Mouse (Mus musculus) heart, embryonic 14.5 days (tissue): ENCODE measurements around the gene Ric1. TPM values are rescaled to one million over a fixed set of nuclear protein-coding genes. Genes with fewer than 3 reads are reported as not detected.

Experiments
- ATAC-seq: fragments of 200-750 bp; cut with Nextera tagmentation; 2 replicates; pipeline ENCODE4 v1.8.0; 2017; ENCODE audit warnings: low read depth, moderate TSS enrichment; ENCODE audit not compliant: insufficient number of reproducible peaks, insufficient read depth, low FRiP score
- H3K27ac ChIP-seq, 2 experiments: fragments of 200-500 bp in 1 of 2; fragments of 300-500 bp in 1 of 2; sonication (generic) in 1 of 2; replicated peaks in 1 of 2; 2 replicates each; pipeline ENCODE4 v1.5.1; 2012 to 2014; ENCODE audit warnings: low read depth in 2 of 2, low read length in 2 of 2, control low read depth in 1 of 2, mild to moderate bottlenecking in 1 of 2, mixed read lengths in 1 of 2; ENCODE audit not compliant: control insufficient read depth in 1 of 2, insufficient read depth in 1 of 2
- H3K27me3 ChIP-seq: fragments of 300-500 bp; sonication (generic); 2 replicates; pipeline ENCODE4 v1.6.1; 2014; ENCODE audit warnings: mild to moderate bottlenecking, low read length, control low read depth; ENCODE audit not compliant: control insufficient read depth, insufficient read depth
- H3K36me3 ChIP-seq: fragments of 300-500 bp; sonication (generic); 2 replicates; pipeline ENCODE4 v1.6.1; 2014; ENCODE audit warnings: mild to moderate bottlenecking, control low read depth, low read length, mixed read lengths; ENCODE audit not compliant: control insufficient read depth, insufficient read depth
- H3K4me1 ChIP-seq, 2 experiments: fragments of 200-500 bp in 1 of 2; fragments of 300-500 bp in 1 of 2; sonication (generic) in 1 of 2; 2 replicates each; pipeline ENCODE4 v1.6.1; 2012 to 2014; ENCODE audit warnings: low read length in 2 of 2, control low read depth in 1 of 2, mixed read lengths in 1 of 2; ENCODE audit not compliant: control insufficient read depth in 2 of 2, insufficient read depth in 2 of 2
- H3K4me2 ChIP-seq: fragments of 300-500 bp; sonication (generic); 2 replicates; pipeline ENCODE4 v1.6.1; 2014; ENCODE audit warnings: mild to moderate bottlenecking, low read length
- H3K4me3 ChIP-seq, 2 experiments: fragments of 200-500 bp in 1 of 2; fragments of 300-500 bp in 1 of 2; sonication (generic) in 1 of 2; 2 replicates each; pipeline ENCODE4 v1.5.1; 2012 to 2014; ENCODE audit warnings: low read length in 2 of 2, mild to moderate bottlenecking in 2 of 2, control low read depth in 1 of 2, low read depth in 1 of 2, moderate library complexity in 1 of 2; ENCODE audit not compliant: control insufficient read depth in 1 of 2, insufficient read depth in 1 of 2
- H3K9ac ChIP-seq: fragments of 300-500 bp; sonication (generic); 2 replicates; pipeline ENCODE4 v1.6.1; 2014; ENCODE audit warnings: mild to moderate bottlenecking, low read length
- H3K9me3 ChIP-seq: fragments of 300-500 bp; sonication (generic); 2 replicates; pipeline ENCODE4 v1.6.1; 2016; ENCODE audit warnings: low read length, control low read depth; ENCODE audit not compliant: control insufficient read depth
- WGBS: fragments of 180-500 bp; shearing (Covaris S2); extraction: QIAGEN DNeasy Blood & Tissue Kit; methylation state at CpG from one replicate; pipeline ENCODE4 v1.1.7; 2014; 5-methylcytosine and 5-hydroxymethylcytosine counted together
- polyA plus RNA-seq: library from polyadenylated mRNA; unstranded; fragments of >200 nt; fragmentation: Nextera tagmentation; extraction: Ambion mirVana; gene quantifications from 2 replicates; pipeline ENCODE4 v1.2.1, GENCODE M21; 2014

The Ric1 gene
- polyA plus RNA-seq, 1 experiment from 2014 or later, result 9.7 TPM

DNA sequence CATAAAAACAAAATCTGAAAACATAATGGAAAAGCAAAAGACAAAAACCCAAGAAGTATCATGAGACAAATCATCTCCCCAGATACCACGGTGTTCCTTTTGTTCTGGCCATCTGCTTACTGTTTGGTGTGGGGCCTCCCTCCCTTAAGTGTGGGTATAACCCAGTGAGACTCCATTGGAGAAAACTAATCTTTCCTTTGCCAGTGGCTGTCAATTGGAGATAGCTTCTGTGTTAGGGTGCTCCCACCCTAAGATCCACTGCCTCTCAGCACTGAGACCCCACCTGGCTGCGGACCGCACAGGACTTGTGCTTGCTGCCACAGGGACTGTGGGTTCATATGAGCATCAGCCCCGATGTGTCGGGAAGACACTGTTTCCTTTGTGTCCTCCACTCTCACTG is 39.9 kb upstream of the Ric1 start:
- Histone ChIP-seq H3K9me3 (no peaks in the 10 kb centered on the region), H3K9ac (no peak overlapping the region), H3K36me3 (no peaks in the 10 kb centered on the region), H3K27ac (no peak overlapping the region), H3K4me3 (no peak overlapping the region), H3K27me3 (no peaks in the 10 kb centered on the region), H3K4me2 (no peak overlapping the region), H3K4me1 (no peaks in the 10 kb centered on the region)
- no peak for ATAC-seq
- whole genome bisulfite sequencing, result 71% methylated on average over 5 of the region's 5 CpGs

DNA sequence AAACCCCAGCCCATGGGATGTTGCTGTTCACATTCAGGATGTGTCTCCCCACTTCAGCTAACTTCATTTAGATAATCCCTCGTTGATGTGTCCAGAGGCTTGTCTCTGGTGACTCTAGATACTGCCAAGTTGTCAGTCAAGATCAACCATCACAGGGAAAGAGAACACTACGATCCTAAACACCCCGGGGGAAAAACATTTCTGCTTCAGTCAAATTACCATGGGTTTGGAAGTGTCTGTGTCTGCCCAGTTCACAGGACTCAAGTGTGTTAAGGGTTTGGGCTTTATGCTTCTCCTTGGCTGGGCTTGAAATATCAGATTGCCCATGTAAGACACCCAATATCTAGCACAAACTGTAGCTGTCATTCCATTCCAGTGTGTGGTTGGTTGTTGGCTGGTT is 39.4 kb upstream of the Ric1 start:
- Histone ChIP-seq H3K9me3 (no peaks in the 10 kb centered on the region), H3K36me3 (no peaks in the 10 kb centered on the region), H3K9ac (no peak overlapping the region), H3K4me1 (no peaks in the 10 kb centered on the region), H3K27me3 (no peaks in the 10 kb centered on the region), H3K27ac (no peak overlapping the region), H3K4me3 (no peak overlapping the region), H3K4me2 (no peak overlapping the region)
- 55% methylated on average over 3 of the region's 3 CpGs for WGBS
- ATAC-seq, result no peak

DNA sequence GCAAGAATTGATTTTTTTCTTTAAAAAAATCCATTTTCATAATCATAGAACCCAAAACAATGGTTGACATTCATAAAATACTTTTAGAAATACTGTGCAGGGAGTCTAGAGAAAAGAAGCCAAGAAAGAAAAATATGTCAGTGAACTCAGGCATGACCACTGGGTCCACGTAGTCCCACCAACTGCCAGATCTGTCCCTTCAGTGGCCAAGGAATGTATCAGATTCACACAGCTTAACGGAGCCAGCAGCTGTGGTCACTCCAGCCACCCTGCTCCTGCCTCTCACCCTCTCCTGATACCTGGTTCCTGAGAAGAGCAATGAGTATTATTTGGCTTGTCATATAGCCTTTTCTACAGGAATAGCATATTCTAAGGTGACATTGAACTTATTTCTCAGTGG is 38.7 kb upstream of the Ric1 start:
- no peak for ATAC-seq
- Histone ChIP-seq H3K27me3 (no peaks in the 10 kb centered on the region), H3K4me1 (peaks cover 2 to 7% of the 10 kb centered on the region in 2 experiments; a peak in 3 of 4 replicates), H3K9me3 (no peaks in the 10 kb centered on the region), H3K4me3 (no peak overlapping the region), H3K4me2 (no peak overlapping the region), H3K36me3 (no peaks in the 10 kb centered on the region), H3K9ac (no peak overlapping the region), H3K27ac (no peak overlapping the region)
- WGBS, result 62% methylated on average over 2 of the region's 2 CpGs

DNA sequence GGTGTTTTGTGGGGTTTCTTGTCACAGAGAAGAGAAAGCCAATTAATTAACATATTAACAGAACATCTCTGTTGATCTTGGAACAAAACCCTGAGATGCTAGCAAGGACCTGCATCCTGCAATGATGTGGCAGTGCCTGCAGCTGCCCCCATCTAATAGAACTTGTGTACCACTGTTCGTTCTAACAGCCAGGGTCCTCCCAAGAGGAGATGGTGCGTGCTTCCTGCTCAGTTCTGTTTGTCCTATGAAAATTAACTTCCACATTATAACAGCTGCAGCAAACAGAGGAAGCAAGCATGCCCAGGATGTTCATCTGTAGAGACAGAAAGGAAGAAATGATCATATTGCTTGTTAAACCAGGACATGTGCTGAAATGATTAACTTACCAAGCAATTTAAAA is 37.5 kb upstream of the Ric1 start:
- Histone ChIP-seq H3K4me3 (no peak overlapping the region), H3K9me3 (no peaks in the 10 kb centered on the region), H3K36me3 (no peaks in the 10 kb centered on the region), H3K4me1 (peaks cover 4 to 8% of the 10 kb centered on the region in 2 experiments; a peak in 3 of 4 replicates), H3K27ac (no peak overlapping the region), H3K4me2 (no peak overlapping the region), H3K27me3 (no peaks in the 10 kb centered on the region), H3K9ac (no peak overlapping the region)
- ATAC-seq, result no peak
- WGBS, result 79% methylated on average over 2 of the region's 2 CpGs

DNA sequence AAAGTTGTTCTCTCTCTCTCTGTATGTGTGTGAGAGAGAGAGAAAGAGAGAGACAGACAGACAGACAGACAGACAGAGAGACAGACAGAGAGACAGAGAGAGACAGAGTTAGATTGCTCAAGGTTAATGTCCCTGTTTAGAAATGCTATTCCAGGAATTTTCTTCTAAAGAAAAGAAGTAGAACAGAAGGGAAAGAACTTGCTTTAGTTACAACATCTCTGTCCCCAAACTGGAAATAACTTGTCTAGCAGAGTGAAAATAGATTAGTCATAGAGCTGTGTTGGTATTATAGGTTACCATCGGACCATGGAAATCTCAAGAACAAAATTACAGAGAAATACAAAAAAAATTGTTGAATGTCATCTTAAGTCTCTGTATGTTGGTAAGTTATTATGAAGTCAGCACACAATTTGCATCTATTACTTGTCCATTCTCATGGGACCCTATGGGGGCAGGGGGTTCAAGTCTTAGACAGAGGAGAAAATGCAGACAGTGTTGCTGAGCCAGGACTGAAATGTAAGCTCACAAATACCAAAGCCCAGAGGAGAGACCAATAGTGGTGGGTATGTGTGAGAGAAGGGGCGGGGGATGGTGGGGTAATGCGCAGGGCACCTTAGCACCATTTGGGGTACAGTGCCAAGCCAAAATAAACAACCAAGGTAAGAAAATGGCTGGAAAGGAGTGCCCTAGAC is 36.7 kb upstream of the Ric1 start:
- no peak for ATAC-seq
- Histone ChIP-seq H3K4me2 (no peak overlapping the region), H3K4me3 (no peak overlapping the region), H3K9ac (no peak overlapping the region), H3K27me3 (no peaks in the 10 kb centered on the region), H3K4me1 (peaks cover 4 to 8% of the 10 kb centered on the region in 2 experiments; a peak in 3 of 4 replicates), H3K27ac (no peak overlapping the region), H3K36me3 (no peaks in the 10 kb centered on the region), H3K9me3 (no peaks in the 10 kb centered on the region)
- 84% methylated on average over 3 of the region's 3 CpGs for WGBS

DNA sequence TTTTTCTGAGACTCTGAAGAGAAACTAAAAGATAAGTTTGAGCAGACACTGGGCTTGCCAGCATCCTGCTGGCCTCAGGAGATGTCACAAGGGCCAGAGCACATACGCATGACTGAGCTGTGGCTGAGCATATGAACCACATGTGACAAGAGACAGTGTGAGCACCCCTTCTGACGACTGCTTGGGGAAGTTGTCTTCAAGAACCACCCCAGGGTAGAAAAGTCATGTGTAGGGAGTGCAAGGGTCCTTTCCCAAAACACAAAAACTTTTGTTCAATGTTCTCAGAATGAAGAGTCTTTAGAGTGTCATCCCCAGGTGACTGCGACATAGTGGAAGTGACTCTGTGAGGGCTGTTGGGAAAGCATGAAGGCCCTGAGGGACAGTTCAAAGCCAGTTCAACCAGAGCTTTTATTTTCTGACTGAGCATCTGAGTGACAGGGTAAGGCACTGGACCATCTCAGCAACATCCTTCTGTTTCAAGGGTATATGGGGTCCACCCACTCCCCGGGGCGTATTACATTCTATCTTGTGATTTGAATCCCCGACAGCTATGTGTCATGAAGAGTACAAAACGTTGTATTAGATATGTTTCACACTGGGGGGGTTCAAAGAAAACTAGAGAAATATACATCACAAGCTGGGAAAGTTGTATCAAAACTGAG is 35.4 kb upstream of the Ric1 start:
- Histone ChIP-seq H3K27ac (no peak overlapping the region), H3K36me3 (no peaks in the 10 kb centered on the region), H3K9ac (no peak overlapping the region), H3K4me2 (no peak overlapping the region), H3K4me3 (no peak overlapping the region), H3K4me1 (peaks cover 4 to 8% of the 10 kb centered on the region in 2 experiments; a peak in 3 of 4 replicates), H3K27me3 (no peaks in the 10 kb centered on the region), H3K9me3 (no peaks in the 10 kb centered on the region)
- WGBS, result 82% methylated on average over 7 of the region's 7 CpGs
- ATAC-seq, result no peak

DNA sequence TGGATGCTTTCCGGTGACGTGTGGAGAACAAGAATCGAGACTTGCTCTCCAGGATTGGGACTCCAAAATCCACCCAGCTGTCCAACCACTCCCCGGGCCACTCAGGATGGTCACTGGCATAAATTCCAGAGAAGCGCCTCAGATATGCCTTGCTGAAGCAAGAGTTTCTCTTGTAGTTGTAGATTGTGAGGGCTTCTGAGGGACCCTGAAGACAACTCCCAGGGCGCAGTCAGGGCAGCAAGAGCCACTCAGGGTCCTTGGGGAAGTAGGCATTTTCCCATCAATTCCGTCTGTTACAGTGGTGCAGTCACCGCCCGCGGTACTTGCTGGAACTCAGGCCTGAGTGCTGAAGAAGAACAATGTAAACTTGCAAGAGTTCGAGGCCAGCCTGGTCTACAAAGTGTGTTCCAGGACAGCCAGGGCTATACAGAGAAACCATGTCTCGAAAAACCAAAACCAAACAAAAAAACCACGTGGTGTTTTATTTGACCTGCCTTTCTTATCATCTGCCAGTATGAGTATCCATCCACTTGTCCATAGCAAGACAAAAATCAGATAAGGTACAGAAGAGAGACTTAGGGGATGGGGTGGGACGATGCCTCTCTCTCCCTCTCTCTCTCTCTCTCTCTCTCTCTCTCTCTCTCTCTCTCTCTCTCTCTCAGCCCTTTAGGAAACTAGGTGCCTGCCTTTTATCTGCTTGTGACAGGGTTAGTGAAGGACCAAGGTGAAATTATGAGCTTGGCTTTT is 34.6 kb upstream of the Ric1 start:
- Histone ChIP-seq H3K4me3 (no peak overlapping the region), H3K27me3 (no peaks in the 10 kb centered on the region), H3K4me2 (no peak overlapping the region), H3K9me3 (no peaks in the 10 kb centered on the region), H3K27ac (no peak overlapping the region), H3K36me3 (no peaks in the 10 kb centered on the region), H3K9ac (no peak overlapping the region), H3K4me1 (peaks cover 4 to 8% of the 10 kb centered on the region in 2 experiments; a peak in 3 of 4 replicates)
- no peak for ATAC-seq
- WGBS, result 82% methylated on average over 14 of the region's 14 CpGs
